Mouse (Mus musculus) macrophage (primary cell): Measurements from ENCODE around the gene Tatdn2. TPM values are rescaled to one million over a fixed set of nuclear protein-coding genes. Genes with fewer than 3 reads are reported as not detected.

ENCODE experiments used
- H3K27ac ChIP-seq: fragments of 350-480 bp; formaldehyde crosslinking; 2 replicates; pipeline ENCODE4 v1.9.0; 2021
- H3K36me3 ChIP-seq: fragments of 350-480 bp; formaldehyde crosslinking; 2 replicates; pipeline ENCODE4 v1.9.0; 2021; ENCODE audit errors: inconsistent target
- H3K4me3 ChIP-seq: fragments of 350-480 bp; formaldehyde crosslinking; 2 replicates; pipeline ENCODE4 v1.9.0; 2021; ENCODE audit errors: inconsistent target
- H3K79me2 ChIP-seq: fragments of 350-480 bp; formaldehyde crosslinking; 2 replicates; pipeline ENCODE4 v1.9.0; 2021; ENCODE audit errors: inconsistent target
- WGBS: methylation state at CpG from one replicate; pipeline ENCODE4 v1.1.7; 2026; ENCODE audit warnings: inconsistent platforms; ENCODE audit not compliant: missing documents; 5-methylcytosine and 5-hydroxymethylcytosine counted together
- polyA plus RNA-seq: library from polyadenylated mRNA; stranded (reverse); fragments of 250-400 nt; gene quantifications from 3 replicates; pipeline ENCODE4 v1.2.4, GENCODE M21; 2018; ENCODE audit warnings: inconsistent platforms

Gene Tatdn2
- polyA plus RNA-seq, 1 experiment from 2014 or later = 53.5 TPM

DNA sequence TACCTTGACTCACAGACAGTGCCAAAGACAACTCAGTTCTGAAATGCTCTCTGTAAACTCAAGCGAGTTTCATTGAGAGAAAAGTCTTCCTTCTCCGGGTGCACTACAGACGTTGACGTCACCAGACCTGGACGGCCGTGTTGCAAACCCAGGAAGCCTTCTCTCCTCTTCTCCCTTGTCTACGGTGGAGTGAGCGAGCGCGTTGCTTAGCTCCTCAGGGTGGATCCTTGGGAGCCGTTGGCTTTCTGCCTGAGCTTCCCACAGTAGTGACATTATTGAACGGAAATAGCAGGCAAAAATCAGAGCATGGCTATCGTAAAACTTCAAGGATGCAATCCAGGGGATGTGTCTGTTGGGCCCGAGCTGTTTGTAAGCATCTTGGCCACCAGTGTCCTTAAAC lies 50.4 kb downstream of the Tatdn2 start:
- Histone ChIP-seq H3K36me3 (no peaks in the 10 kb centered on the region), H3K27ac (no peak overlapping the region), H3K4me3 (no peak overlapping the region), H3K79me2 (no peaks in the 10 kb centered on the region)
- WGBS = 92% methylated on average over 14 of the region's 14 CpGs

DNA sequence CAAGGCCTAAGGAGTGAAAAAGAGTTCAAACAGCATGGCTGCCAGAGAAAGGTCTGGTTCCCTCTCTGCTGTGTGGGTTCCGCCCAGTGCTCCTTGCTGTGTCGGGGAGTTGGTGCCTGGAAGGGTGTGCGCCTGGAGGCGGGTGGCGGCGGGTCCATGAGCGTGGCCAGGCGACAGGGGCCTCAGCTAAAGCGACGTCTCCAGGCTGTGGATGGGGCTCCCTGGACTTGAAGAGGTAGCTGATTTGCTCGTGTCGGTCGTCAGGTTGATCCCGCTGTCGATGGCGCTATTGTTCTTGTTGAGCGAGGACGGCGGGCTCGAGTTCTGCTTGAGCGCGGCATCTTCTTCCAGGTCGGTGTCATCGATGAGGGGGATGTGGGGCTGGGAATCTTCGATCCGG lies 51.5 kb downstream of the Tatdn2 start:
- Histone ChIP-seq H3K36me3 (no peaks in the 10 kb centered on the region), H3K79me2 (no peaks in the 10 kb centered on the region), H3K27ac (no peak overlapping the region), H3K4me3 (no peak overlapping the region)
- WGBS = 49% methylated on average over 26 of the region's 26 CpGs

DNA sequence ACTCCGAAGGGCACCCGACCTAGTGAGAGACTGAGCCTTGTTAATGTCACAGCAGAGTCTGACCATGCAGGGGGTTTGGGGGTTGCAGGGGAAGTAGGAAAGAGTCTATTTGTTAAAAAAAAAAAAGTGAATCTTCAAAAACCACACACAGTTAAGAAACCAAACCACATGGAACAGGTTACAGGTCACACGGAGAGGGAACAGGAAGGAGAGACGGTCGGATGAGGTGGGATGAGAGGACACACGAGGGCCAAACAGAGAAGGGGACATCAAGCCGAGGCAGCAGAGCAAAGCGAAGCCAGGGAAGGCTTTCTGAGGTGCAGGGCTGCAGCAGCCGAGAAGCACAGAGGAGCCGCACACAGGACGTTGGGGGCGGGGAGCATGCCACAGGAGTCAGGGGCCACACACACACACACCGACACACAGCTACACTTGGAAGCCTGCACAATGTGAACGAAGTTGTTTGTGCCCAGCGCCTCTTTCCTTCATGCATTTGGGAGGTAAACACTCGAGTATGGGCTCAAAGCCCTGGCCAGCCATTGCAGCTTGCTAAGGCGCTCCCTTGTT lies 52.4 kb downstream of the Tatdn2 start:
- WGBS = 69% methylated on average over 15 of the region's 17 CpGs
- no peak overlapping the region for H3K27ac ChIP-seq
- no peaks in the 10 kb centered on the region for H3K36me3 ChIP-seq
- H3K4me3 ChIP-seq = no peak overlapping the region
- H3K79me2 ChIP-seq = no peaks in the 10 kb centered on the region

Other genes starting within 250 kb of the Tatdn2 start
- gene Il17re, start 238.6 kb upstream of the Tatdn2 start, polyA plus RNA-seq = not detected in 3 replicates
- gene Il17rc, start 225.6 kb upstream of the Tatdn2 start, polyA plus RNA-seq = not detected in 3 replicates
- gene Creld1, start 213.8 kb upstream of the Tatdn2 start, polyA plus RNA-seq = 14.8 to 22.0 TPM (median 17.8 TPM) in 3 replicates
- gene Prrt3, start 195.1 kb upstream of the Tatdn2 start, polyA plus RNA-seq = not detected in 3 replicates
- gene Emc3, start 165.4 kb upstream of the Tatdn2 start, polyA plus RNA-seq = 82.1 to 91.7 TPM (median 91.0 TPM) in 3 replicates
- 0.21 to 2.5 TPM (median 0.72 TPM) in 3 replicates for gene Fancd2, start 165.4 kb upstream of the Tatdn2 start, polyA plus RNA-seq
- gene Fancd2os, start 96.3 kb upstream of the Tatdn2 start, polyA plus RNA-seq = not detected in 3 replicates
- gene Brk1, start 92.3 kb upstream of the Tatdn2 start, polyA plus RNA-seq = 119 to 193 TPM (median 182 TPM) in 3 replicates
- gene Vhl, start 73.1 kb upstream of the Tatdn2 start, polyA plus RNA-seq = 9.9 to 17.1 TPM (median 13.7 TPM) in 3 replicates
- gene Irak2, start 58.6 kb upstream of the Tatdn2 start, polyA plus RNA-seq = 37.2 to 60.7 TPM (median 44.6 TPM) in 3 replicates
- not detected in 3 replicates for gene Ghrl, start 22.8 kb downstream of the Tatdn2 start, polyA plus RNA-seq
- gene Sec13, start 43.7 kb downstream of the Tatdn2 start, polyA plus RNA-seq = 73.8 to 122 TPM (median 108 TPM) in 3 replicates